Mouse (Mus musculus) cerebellum, adult 2 months (tissue): ENCODE measurements around the gene Epb41. TPM values are rescaled to one million over a fixed set of nuclear protein-coding genes. Genes with fewer than 3 reads are reported as not detected.
A peak's percentile ranks its signal among the peaks of the same experiment; 100 is the strongest.

Experiments used
- DNase-seq, 2 experiments: peaks; one replicate each; pipeline ENCODE4 v3.0.0; 2021
- H3K27ac ChIP-seq: fragments of 200-500 bp; 2 replicates; pipeline ENCODE4 v1.5.1; 2012; ENCODE audit warnings: low read length, control low read depth, inconsistent platforms; ENCODE audit not compliant: insufficient read depth
- H3K27me3 ChIP-seq: fragments of 200-500 bp; 2 replicates; pipeline ENCODE4 v1.6.1; 2012; ENCODE audit warnings: inconsistent platforms, mild to moderate bottlenecking, low read length, moderate library complexity; ENCODE audit not compliant: control insufficient read depth, insufficient read depth
- H3K4me1 ChIP-seq: fragments of 200-500 bp; 2 replicates; pipeline ENCODE4 v1.6.1; 2011; ENCODE audit warnings: low read length; ENCODE audit not compliant: control insufficient read depth, insufficient read depth
- H3K4me3 ChIP-seq: fragments of 200-500 bp; replicated peaks from 2 replicates; pipeline ENCODE3; 2011; ENCODE audit warnings: mild to moderate bottlenecking, low read depth, low read length, control low read depth; ENCODE audit not compliant: insufficient read depth
- CTCF ChIP-seq: fragments of 200-500 bp; IDR thresholded peaks from 2 replicates; pipeline ENCODE4 v1.5.1; 2011; ENCODE audit warnings: low read depth, mild to moderate bottlenecking, control low read depth, low read length, moderate library complexity, borderline replicate concordance; ENCODE audit not compliant: insufficient read depth
- POLR2A ChIP-seq: fragments of 200-500 bp; IDR thresholded peaks from 2 replicates; pipeline ENCODE4 v1.6.1; 2011; ENCODE audit warnings: low read length, control low read depth, borderline replicate concordance; ENCODE audit not compliant: insufficient read depth
- WGBS: fragments of 180-500 bp; shearing (Covaris S2); methylation state at CpG from one replicate; pipeline ENCODE4 v1.1.7; 2018; 5-methylcytosine and 5-hydroxymethylcytosine counted together
- polyA plus RNA-seq: library from polyadenylated mRNA; depleted of rRNA; stranded (reverse); fragments of >200 nt; gene quantifications from 2 replicates; pipeline ENCODE4 v1.2.3, GENCODE M21; 2012

Epb41 gene
- polyA plus RNA-seq, 1 experiment = 174 TPM

DNA sequence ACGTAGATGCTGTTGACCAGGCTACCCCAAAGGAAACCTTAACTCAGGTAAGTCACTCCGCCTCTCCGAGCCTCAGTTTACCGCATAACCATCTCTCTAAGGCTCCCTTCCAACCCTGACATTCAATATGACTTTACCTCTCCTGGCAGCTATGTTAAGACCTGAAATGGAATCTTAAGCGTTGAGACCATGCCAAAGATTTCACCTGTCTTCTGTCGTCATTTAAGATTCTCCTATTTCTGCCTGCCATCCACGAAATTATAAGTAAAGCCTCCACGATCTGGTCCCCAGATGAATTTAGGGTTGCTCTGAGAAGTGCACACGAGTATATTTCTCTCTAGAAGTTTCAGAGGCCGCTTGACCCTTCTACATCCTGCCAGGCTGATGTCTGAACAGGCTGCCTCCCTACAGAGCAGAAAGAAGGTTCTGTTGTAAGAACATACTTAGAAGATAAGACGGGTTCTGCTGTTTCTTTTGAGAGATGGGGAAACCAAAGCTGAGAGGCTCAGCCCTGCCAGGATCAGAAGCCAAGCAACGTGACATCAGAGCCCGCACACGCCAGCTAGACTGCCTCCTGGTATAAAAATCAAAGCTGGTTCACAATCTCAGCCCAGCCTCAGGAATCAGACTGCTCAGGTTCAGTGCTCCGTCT is 25.4 kb downstream of the Epb41 start:
- TF ChIP-seq CTCF (no peak), POLR2A (peak; percentile 46; the same call in 1 of the 2 replicates)
- Histone ChIP-seq H3K4me3 (peak overlapping the region; percentile 77), H3K27ac (peak overlapping the region; percentile 46), H3K27me3 (no peaks in the 10 kb centered on the region), H3K4me1 (peaks cover 21% of the 10 kb centered on the region)
- 4% methylated on average over 15 of the region's 15 CpGs for WGBS
- peak; percentile 69 to 76 for DNase-seq

DNA sequence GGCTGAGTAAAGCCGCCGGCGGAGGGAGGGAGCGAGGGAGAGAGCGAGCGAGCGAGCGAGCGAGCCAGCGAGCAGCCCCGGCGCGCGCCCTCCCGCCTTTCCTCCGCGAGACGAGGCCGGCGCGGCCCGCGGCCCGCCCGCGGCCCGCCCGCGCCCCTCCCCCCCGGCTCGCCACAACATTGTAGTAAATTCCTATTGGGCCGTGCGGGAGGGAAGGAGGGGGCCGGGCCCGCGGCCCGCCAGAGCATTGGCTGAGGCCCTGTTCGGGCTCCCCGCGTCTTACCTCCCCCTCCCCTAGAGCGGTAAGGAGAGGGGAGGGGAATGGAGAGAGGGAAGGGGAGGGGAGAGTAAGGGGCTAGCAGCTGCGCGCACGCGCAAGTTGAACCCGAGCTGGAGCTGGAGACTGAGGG is 26.1 kb downstream of the Epb41 start:
- Histone ChIP-seq H3K4me3 (peak overlapping the region; percentile 89), H3K27me3 (no peaks in the 10 kb centered on the region), H3K4me1 (peaks cover 27% of the 10 kb centered on the region), H3K27ac (peak overlapping the region; percentile 96)
- TF ChIP-seq CTCF (no peak), POLR2A (peak; percentile 14; the same call in 1 of the 2 replicates)
- DNase-seq = peak; percentile 88 to 94
- WGBS = under 1% methylated on average over 28 of the region's 46 CpGs

DNA sequence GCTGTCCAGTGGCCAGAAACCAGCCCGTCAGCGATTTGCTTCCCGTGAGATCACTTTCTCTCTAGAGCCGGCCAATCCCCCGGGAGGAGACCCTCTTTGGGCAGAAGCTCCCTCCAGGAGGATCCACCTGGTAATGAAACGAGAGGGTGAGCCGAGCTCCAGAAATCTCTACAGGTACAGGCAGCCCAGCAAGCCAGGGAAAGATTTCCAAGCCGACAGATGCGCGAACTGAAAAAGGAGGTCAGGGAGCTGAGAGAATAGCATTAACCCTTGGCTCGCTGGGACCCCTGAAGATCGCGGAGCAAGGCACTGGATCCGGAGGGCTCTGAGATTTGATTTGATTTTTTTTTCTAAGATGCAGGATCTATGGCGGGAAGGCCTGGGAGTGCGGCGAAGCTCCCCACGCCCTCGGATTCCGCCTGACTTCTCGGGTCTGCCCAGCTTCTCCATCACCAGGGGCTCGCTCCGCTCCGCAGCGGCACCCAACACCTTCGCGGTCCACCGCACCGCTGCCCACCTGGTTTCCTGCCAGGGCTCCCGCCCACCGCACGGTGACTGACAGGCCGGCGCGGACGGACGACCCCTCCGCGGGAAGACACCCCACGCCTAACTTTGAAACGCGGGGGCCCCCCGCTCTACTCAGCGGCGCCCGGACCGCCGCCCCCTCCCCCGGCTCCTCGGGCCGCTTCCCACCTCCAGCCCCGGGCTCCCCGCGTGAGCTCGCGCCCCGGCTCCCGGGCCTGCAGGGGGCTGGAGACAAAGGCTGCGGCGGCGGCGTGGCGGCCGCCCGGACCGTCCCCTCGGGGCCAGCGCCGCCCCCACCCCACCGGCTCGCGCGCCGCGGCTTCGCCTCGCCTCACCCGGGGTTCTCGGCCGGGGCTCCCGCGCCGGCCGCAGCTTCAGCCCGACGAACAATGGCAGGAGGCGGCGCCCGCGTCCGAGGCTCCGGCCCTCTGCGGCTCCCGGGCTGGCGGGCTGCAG is 26.8 kb downstream of the Epb41 start:
- WGBS = under 1% methylated on average over 93 of the region's 95 CpGs

DNA sequence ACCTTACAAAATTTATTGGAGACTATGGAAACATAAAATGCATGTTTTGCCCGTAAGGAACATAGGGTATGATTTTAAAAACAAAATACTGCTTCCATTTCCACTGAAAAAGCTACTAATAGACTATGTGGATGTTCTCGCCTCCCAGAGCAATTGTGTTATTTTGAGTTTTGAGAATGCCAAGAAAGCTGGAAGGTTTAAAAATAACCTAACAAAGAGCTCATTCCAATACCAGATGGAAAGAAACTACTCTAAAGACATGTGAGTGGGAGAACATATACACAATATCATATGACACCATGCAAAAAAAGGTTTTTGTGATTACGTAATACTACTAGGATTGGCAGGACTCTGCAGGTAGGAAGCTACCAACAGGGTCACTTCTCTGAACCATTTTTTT is 31.4 kb downstream of the Epb41 start:
- TF ChIP-seq POLR2A (no peak), CTCF (no peak)
- Histone ChIP-seq H3K27ac (no peak overlapping the region), H3K4me3 (no peak overlapping the region), H3K27me3 (no peaks in the 10 kb centered on the region), H3K4me1 (peaks cover 17% of the 10 kb centered on the region)
- DNase-seq = no peak
- 34% methylated on average over 3 of the region's 3 CpGs for WGBS

More for the DNA sequence above, 26.8 kb downstream of the Epb41 start:
- Histone ChIP-seq H3K27ac (peak overlapping the region; percentile 96), H3K4me1 (peaks cover 29% of the 10 kb centered on the region), H3K27me3 (no peaks in the 10 kb centered on the region), H3K4me3 (peak overlapping the region; percentile 89)
- TF ChIP-seq POLR2A = no peak
- DNase-seq = peak; percentile 87 to 91

DNA sequence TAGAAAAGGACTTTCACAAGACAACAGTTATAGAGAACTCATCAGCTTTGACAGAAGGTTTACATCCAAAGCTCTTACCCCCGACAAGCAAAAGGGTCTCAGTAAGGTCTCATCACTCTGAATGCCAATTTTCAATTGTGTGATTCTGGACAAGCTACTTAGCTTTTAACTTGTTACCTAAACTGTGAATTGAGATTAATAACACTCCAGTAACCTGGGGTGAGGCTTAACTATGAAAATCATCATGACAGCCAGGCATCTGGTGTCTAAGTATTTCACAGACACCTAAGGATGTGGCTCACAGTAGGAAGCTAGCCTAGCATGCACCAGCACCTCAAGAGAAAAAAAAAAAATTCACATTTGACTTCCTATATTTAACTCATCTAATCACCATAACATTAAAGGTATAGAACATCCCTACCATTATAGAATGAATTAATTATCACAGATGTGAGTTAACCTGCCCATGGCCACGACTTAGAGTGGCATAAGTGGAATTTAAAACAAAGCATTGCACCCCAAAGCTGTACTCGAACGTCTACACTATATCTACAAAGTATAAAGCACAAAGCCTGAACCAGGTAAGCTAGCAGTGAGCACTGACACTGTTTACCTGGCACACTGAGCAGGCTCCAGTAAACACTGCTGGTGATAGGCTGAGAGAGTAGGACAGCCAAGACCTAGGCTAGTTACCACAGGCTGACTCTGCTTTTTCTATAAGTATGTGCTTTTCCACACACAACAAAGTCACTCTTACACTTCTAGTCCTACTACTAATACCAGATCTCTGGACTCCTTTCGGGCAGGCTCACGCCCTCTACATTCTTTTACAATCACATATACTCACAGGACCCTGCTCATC is 33.4 kb downstream of the Epb41 start:
- H3K27me3 ChIP-seq = no peaks in the 10 kb centered on the region
- H3K4me1 ChIP-seq = peaks cover 15% of the 10 kb centered on the region
- H3K4me3 ChIP-seq = no peak overlapping the region
- TF ChIP-seq POLR2A (no peak), CTCF (no peak)
- 59% methylated on average over 6 of the region's 6 CpGs for WGBS
- H3K27ac ChIP-seq = no peak overlapping the region
- DNase-seq = no peak

DNA sequence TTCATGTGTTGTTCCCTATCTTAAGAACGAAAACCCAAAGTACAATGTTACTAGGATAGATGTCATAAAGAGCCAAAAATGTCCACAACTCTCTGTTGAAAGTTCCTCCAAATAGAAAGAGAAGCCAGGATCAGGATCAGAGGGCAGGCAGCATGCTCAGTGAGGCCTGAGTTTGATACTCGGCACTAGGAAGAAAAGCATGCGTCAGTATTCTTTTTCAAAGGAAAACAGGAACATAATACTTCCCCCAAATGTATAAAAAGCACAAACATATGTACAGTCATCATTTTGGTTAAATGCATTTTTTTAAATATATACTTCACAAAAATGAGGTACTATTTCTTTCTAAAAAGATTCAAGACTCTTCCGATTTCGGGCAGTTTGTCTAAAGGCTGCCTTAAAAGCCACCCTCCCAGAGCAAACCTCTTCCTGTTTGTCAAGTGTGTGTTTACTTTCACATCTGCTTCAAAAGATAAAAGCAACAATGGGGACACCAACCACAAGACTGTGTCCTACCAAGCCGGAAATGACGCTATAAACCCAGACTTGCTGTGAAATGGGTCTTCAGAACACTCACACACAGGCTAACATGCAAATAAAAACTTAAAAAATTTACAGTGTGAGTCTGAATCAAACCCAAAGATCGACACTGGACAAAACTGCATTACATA is 35.0 kb downstream of the Epb41 start:
- Histone ChIP-seq H3K27me3 (no peaks in the 10 kb centered on the region), H3K4me3 (no peak overlapping the region), H3K4me1 (peaks cover 8% of the 10 kb centered on the region), H3K27ac (no peak overlapping the region)
- no peak for DNase-seq
- TF ChIP-seq POLR2A (no peak), CTCF (no peak)
- 76% methylated on average over 8 of the region's 8 CpGs for WGBS

DNA sequence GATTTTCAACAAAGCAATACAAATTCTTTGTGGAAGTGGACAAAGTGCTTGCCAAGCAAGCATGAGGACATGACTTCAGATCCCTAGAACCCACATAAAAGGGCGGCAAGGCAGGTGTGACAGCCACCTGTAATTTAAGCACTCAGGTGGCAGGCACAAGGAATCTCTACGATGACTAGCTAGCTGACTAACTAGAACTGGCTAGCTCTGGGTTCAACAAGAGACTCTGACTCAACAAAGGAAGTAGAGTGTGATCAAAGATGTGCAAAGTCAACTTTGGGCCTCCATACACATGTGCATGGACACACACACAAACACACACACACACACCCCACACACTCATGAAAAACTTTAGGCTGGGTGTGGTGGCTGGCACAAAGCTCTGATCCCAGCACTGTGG is 35.6 kb downstream of the Epb41 start:
- WGBS = 81% methylated on average over 2 of the region's 2 CpGs
- no peak overlapping the region for H3K27ac ChIP-seq
- peaks cover 7% of the 10 kb centered on the region for H3K4me1 ChIP-seq
- no peak for TF ChIP-seq CTCF
- TF ChIP-seq POLR2A = no peak
- no peak overlapping the region for H3K4me3 ChIP-seq
- DNase-seq = no peak
- no peaks in the 10 kb centered on the region for H3K27me3 ChIP-seq
